Mouse (Mus musculus) cerebral cortex, adult 2 months (tissue): ENCODE measurements around the gene Lag3.

Experiments used
- WGBS: fragments of 180-500 bp; shearing (Covaris S2); methylation state at CpG from one replicate; pipeline ENCODE4 v1.1.7; 2018; 5-methylcytosine and 5-hydroxymethylcytosine counted together

The Lag3 gene

DNA sequence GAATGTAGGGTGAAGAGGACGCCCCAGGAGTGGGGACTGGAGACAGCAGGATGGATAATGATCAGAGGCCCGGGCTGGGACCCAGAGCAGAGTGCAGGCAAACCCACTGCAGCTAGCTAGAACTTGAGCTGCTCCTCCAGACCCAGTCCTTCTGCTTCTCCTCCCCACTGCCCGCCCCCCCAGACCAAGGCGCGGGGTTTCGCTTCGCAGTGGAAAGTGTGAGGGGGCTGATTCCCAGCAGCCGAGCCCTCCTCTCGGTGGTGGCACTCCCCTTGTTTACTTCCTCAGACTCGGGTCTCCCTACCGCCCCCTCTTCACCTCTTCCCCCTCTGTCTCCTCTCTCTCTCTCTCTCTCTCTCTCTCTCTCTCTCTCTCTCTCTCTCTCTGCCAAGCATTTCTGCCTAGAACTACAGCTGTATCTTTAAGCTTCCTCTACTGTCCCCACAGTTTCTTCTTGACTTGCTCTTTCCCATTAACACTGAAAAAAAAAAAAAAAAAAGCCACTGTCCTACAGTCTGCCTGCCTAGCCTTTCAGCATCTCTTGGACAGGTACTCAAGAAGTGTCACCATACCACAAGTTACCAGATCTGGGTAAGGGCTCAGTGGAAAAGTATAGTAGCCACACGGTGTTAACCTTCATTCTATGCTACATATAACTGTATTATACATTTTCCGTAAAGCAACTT is at the start of gene Lag3:
Gene Lag3, minus strand, starts transcription at position 173 of the 686 bp plus-strand sequence.
- WGBS: 35% methylated on average over 12 of the region's 13 CpGs

DNA sequence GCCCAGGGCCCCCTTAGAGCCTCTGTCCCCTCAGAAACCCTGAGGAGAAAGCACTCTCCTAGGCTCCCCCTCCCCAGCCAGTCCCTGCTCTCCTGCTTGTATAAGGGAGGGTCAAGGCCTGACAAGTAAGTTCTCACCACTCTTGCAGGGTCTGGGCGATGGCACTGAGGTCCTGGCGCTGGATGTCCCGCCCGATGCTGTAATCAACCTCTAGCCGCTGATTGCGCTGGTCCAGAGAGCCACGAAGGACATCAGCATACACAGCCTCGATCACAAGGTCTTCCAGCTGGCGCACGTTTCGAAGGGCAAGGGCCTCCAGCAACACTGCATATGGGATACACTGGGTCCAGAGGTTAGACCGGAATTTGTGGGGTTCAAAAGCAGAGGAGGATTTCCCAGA is 49.5 kb upstream of the Lag3 start:
- WGBS: 96% methylated on average over 12 of the region's 12 CpGs

DNA sequence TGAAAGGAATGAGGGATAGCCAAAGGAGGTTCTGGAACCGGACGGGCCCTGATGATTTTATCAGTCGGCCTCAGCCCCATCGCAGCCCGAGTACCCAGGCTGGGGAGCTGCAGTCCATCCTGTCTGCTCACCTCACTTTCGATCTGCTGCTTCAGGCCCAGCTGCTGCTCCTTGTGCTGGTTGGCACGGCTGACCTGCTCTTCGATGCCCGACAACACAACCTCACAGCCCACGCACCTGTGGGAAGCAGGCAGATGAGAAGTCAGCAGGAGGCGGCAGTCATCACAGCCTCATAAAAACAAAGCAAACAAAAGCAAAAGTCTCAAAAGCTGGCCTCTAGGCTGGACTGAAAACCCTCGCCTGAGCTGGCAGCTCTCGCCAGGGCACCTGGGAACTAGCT is 48.5 kb upstream of the Lag3 start:
- WGBS: 85% methylated on average over 13 of the region's 13 CpGs

DNA sequence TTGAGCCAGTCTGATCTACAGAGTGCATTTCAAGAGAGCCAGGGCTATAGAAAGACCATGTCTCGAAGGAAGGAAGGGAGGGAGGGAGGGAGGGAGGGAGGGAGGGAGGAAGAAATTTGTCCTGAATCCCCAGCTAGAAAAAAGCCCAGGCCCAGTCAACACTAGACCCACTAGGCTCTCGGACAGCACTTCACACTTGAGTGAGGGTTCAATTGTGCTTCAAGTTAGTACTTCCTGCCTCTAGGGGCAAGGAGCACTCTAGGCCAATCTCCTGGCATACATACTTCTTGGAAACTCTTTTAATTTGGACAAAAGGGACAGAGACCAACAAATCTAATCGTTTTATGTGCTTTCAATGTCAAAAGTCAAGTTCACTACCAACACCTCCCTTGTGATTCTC is 46.6 kb upstream of the Lag3 start:
- 72% methylated on average over 3 of the region's 3 CpGs for WGBS

DNA sequence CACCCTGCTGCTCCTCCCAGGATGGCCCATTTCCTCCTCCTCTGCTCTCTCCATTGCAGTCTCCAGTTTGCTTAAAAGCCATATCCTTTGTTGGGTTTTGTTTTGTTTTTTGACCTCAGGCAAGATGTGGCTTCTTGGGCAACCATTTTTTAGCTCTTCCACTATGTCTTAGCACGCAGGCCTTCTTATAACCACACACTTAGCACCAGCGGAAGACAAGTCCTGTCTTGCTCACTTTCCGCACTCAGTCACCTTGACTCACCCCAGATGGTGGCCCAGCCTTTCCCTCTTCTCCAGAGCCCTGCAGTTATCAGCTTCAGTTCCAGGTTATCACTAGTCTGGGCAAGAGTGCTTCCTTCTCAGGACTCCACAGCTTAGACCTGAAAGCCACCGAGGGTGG is 43.7 kb upstream of the Lag3 start:
- 96% methylated on average over 4 of the region's 4 CpGs for WGBS

DNA sequence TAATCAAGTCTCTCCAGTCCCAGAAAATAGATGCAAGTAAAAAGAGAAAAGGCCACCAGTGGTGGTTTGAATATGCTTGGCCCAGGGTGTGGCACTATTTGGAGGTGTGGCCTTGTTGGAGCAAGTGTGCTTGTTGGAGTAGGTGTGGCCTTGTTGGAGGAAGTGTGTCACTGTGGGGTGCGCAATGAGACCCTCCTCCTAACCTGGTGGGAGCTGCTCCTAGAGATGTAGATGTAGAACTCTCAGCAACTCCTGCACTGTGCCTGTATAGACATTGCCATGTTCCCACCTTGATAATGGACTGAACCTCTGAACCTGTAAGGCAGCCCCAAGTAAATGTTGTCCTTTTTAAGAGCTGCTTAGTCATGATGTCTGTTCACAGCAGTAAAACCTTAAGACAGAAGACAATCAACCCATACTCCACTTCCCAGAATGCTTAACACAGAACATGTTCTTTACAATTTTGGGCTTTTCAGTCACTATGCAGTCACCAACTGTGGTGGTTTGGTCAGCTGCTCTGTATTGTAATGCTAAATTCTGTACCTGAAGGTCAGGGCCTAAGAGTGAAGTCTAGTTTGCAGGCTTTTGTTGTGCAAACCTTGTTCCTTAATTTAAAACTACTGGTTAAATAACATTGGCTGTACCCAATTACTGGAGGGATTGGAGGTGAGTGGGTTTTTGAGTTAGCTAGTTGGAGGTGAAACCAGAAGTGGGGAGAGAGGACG is 42.6 kb upstream of the Lag3 start:
- 93% methylated on average over 2 of the region's 2 CpGs for WGBS

DNA sequence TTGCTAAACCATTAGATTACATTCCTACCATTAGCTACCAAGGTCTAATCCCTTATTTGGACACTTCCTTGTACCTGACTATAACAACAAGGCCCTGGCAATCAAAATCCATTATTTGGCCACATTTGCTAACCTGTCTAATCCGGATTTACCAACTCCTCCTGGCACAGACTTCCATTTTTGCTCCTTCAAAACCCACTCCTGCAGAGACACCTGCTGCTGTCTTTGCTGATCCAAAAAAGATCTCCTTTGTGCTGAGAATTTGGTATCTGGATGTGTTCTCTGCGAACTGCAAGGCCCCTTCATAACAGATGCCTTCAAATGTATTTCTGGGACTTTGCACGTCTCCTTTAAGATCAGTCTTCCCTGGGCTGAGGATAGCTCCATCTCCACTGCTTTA is 32.0 kb upstream of the Lag3 start:
- WGBS: 72% methylated on average over 3 of the region's 3 CpGs

DNA sequence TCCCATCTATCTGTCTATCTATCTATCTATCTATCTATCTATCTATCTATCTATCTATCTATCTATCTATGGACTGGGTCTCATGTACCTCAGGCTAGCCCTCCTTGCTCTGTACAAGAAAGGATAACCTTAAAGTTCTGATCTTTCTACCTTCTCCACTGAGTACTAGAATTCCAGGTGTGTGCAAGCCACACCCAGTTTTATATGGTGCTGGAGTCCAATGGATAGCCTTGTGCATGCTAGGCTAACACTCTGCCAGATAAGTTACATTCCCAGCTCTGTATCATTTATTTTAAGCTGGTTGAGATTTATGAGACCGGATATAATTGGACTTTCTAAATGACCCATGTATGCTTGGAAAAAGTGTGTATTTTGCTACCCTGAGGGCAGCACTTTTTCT is 30.2 kb upstream of the Lag3 start:
- 95% methylated on average over 1 of the region's 1 CpGs for WGBS

DNA sequence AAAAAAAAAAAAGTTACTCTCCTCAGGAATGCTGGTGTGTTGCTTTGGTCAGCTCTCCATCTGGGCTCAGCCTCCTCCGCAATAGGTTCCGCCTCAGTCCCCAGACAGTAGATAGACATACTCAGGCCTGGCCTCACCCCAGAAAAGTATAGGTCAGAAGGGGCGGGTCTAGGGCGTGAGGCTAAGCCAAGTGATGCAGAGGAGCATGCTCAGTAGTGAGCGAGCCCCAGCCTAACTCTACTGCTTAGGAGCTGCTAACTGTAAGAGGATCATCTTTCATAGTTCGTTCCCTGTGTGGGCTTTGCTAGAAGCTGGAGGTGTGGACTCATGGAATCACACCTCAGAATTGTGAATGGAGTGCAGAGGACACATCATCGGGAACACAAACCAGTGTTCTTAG is 27.0 kb upstream of the Lag3 start:
- whole genome bisulfite sequencing: 85% methylated on average over 7 of the region's 7 CpGs

DNA sequence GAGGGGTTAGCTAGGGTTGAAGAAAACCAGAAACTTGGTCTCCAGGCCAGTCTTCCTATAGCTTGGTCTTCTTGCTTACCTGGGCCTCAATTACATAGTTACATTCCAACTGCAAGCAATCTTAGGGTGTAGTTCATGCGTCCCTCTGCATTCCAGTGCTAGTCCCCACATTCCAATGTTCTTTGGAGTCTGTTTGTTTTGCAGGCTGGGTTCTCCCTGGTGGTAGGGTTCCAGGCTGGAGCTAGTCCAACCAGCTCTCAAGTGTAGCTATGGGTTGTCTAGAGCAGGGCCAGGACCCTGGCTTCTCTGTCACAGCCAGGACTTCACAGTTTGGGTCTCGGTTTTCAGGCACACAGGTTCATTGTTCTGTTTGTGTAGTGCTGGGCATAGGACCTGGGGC is 26.0 kb upstream of the Lag3 start:
- WGBS: 80% methylated on average over 2 of the region's 2 CpGs

DNA sequence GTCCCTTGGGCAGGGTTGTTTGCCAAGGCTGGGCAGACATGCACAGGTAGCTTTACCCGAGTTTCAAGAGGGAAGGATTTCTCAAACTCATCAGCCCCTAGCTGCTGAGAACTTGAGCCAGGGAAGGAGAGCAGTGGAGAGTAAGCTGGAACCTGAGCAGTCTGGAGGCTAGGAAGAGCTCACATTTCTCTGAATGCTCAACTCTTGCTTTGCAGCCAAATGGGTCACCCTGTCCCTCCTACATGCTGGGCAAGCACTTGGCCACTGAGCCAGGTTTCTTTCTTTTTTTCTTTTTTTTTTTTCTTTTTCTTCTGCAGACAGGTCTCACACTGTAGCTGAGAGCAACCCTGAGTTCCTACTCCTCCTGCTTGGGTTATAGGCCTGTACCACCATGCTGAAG is 25.2 kb upstream of the Lag3 start:
- WGBS: 70% methylated on average over 1 of the region's 1 CpGs

DNA sequence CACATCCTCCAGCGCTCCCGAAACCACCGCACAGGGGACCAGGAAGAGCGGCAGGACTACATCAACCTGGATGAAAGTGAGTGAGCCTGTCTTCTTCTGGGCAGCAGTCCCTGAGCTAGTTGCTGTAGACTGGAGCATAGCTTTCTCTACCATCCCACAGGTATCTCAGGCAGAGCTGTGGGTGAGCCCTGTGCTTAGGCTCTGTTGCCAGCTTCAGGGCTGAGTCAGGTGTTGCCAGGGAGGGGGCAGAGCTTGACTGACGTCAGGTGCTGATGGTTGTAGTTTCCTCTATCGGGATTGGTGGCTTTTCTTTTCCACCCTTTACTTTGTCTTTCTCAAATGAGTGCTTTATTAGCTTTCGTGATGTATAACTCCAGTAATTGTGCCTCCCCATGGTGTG is 23.2 kb upstream of the Lag3 start:
- WGBS: 75% methylated on average over 7 of the region's 7 CpGs

DNA sequence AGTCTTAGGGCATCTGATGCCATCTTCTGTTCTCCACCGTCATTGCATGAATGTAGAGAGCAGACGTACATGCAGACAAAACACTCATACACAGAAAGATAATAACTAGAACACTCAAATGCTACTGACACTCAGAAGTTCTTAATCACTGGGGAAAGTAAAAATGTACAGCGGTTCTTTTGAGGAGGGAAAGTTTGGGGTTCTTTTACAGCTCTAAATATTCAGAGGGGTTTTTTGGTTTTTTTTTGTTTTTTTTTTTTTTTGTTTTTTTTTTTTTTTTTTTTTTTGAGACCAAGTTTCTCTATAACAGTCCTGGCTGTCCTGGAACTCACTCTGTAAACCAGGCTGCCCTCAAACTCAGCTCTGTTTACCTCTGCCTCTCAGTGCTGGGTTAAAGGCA is 21.6 kb upstream of the Lag3 start:
- 62% methylated on average over 3 of the region's 3 CpGs for WGBS

DNA sequence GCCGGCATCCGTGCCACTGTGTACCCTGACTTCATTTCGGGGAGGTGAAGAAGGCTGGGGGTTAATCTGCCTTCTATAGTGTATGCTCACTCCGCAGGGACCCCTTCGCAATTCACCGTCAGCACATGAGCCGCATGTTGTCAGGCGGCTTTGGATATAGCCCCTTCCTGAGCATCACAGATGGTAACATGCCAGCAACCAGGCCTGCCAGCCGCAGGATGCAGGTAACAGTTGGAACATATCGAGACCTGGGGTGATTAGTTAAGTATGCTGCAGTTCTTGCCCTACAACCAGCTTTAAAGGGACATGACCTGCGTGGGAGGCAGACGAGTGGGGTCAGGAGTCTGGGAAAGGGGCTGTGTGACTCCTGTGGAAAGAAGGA is 20.8 kb upstream of the Lag3 start:
- 32% methylated on average over 12 of the region's 12 CpGs for WGBS

DNA sequence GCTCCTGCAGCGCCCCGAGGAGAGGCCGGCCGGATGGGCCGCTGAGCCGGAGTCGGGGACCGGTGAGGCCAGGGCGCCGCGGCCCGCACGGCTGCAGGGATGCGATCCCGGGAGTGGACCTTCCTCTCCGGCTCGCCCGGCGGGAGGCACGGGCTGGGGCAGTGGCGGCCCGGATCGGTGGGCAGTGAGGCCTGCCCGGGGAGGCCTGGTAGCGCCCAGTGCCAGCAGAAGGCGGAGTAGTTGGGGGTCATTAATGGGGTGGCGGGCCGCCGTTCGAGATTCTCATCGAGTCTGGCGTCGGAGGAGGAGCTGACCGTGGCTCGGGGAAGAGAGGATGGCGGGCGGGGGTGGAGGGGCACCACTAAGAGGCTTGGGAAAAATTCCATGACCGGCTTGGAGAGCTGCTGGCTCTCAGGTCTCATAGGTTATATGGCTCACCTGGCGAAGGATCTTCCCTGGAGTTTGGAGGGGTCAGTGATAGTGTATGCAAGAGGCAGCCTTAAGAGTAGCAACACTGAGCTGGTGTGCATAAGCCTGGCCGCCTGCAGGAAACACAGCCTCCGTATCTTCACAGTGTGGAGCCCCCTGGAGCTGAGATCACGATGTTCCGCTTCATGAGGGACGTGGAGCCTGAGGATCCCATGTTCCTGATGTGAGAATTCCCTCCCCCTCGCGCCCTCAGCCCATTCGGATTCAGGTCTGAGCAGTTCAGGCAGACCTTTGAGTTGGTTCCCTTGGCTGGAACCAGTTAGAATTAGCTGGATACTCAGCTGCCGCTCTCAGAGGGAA is 20.2 kb upstream of the Lag3 start:
- WGBS: under 1% methylated on average over 47 of the region's 48 CpGs

DNA sequence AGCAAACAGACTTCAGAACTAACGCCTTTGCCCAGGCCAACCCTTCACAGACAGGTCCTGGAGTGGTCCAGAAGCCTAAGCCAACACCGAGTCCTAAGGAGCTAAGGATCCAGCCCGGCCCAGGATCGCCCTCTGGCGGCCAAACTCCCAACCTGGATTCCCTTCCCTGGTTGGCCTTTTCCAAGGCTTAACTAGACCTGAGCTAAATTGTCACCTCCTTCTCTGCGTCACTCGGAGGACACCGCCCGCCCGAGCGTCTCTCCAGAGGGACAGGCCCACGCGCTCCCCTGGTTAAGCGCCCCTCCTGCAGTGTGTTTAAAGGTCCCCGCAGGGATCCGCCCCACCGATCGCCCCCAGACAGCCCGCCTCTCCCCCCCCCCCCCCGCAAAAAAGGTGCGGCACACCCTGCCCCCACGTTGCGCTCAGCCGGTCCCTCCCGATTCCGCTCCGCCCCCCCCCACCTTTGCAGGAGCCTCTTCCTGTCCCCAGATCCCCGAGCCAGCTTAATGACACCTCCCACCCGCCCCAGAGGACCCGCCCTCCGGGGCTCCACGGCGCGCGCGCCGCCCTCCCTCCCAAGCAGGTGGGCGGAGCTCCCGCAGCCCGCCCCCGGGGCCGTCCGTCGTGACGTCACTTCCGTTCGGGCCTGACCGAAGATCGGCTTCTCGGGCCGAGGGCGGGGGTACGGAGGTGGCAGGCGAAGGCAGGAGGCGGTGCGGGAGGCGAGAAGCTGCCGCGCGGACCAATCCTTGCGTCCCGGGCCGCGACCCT is 19.4 kb upstream of the Lag3 start, which contains the start of gene Mlf2:
Gene Mlf2, plus strand, starts transcription at position 633 of the 771 bp plus-strand sequence.
- WGBS: under 1% methylated on average over 55 of the region's 64 CpGs

DNA sequence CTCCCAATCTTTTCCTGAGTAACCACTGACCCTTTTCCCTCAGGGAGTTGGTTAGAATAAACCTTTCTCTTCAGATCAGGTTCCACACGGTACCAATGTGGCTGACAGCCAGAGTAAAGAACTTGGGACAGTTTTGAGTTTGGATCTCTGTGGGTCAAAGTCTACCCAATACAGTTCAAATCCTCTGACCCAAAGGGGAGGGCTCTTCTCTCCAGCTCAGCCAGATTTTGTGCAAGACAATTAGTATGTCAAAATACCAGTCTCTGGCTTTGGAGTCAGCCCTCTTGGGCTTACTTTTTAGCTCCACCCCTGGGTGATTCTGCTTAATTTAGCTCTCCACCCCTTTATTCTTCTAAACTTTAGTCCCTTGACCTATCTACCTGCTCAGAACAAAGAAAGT is 18.7 kb upstream of the Lag3 start:
- WGBS: 26% methylated on average over 1 of the region's 1 CpGs

DNA sequence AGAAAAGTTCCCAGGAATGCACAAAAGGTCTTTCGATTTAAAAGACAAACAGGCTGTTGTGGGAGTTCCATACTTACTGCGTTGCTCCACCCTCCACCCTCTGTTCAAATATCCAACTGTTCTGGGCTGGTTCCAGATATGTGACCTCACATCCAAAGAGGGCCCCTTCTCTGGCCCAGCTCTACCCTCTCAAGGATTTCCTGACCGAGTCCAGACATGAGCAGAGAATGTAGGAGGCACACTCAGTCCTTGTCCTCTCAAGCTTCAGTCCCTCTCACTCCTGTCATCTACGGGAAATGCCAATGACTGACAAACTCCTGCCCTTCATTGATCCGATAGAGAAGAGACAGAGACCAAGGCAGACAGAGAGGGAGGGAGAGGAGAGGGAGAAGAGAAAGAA is 14.4 kb upstream of the Lag3 start:
- 50% methylated on average over 5 of the region's 5 CpGs for WGBS

DNA sequence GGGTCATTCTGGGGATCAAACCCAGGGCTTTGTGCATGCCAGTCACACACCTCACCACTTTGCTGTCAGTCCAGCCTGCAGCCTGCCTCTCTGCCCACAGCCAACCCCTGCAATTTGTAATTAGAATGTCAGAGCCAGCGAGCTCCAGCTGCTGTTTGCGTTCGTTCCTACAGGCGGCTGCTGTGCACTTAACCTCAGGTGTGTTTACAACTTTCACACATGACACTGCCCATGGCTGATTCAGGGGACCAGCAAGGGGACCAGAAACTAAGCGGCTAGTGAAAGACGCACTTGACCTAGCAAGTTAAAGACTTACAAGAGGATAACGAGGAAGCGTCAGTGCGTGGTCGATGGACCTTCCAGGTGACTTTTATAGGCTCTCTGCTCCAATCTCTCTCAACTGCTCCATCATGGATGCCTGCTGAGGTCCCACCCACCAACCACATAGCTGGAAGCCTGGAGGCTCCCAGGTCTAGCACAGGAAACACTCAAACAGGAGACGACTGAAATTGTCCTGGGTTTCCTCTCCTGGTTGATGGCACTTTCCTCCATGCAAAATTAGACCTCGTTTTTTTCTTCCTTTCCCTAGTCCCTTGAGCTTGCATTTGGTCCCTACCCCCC is 13.8 kb upstream of the Lag3 start:
- WGBS: 59% methylated on average over 12 of the region's 12 CpGs

DNA sequence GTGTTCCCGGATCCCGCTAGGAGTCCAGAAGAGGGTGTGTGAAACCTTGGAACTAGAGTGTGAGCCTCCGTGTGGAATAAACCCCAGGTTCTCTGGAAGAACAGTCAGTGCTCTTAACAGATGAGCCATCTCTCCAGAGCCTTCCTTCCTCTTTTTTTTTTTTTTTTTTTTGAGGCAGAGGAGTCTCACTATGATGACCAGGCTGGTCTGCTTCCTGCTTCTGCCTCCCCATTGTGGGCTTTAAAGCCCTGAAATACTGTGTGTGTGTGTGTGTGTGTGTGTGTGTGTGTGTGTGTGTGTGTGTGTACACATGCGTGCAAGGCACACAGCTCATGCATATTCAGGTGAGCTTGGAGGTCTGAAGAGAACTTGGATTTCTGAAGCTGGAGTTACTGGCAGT is 10.0 kb upstream of the Lag3 start:
- 37% methylated on average over 4 of the region's 4 CpGs for WGBS

DNA sequence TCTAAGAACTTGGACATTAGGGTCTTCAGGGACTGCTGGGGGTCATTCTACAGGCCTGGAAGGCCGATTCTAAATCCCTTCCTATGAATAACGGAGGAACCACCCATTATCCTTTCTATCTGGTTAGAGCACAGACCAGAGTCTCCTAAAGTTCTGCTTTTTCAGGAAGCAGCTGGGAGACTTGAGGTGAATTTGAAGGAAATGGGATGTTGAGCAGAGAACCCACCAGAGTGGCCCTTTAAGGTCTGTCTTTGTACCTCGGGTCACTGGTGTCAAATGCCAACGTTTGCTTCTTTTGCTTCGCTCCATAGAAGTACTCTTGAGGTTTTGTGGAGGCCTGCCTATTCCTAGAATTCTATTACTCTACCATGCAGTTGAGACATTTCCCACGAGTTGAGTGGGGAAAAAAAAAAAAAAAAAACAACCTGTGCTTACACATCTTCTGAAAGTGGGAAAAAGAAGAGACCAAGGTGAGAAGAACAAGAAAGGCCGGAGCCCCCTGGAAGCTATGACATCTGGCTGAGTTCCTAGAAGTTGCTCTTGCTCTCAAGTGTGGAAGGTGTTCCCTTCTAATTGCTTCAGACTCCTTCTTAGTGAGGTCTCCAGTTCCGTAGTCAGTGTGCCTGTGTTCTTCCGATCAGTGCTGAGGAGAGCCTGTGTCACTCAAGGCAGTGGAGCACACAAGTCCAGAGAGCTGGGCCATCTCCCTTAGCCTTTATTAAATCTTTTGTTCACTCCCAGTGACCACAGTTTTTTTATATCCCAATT is 9.0 kb upstream of the Lag3 start:
- WGBS: 33% methylated on average over 9 of the region's 9 CpGs
